ENCODE assay signal across 11 mouse cellular contexts in the genomic region with DNA sequence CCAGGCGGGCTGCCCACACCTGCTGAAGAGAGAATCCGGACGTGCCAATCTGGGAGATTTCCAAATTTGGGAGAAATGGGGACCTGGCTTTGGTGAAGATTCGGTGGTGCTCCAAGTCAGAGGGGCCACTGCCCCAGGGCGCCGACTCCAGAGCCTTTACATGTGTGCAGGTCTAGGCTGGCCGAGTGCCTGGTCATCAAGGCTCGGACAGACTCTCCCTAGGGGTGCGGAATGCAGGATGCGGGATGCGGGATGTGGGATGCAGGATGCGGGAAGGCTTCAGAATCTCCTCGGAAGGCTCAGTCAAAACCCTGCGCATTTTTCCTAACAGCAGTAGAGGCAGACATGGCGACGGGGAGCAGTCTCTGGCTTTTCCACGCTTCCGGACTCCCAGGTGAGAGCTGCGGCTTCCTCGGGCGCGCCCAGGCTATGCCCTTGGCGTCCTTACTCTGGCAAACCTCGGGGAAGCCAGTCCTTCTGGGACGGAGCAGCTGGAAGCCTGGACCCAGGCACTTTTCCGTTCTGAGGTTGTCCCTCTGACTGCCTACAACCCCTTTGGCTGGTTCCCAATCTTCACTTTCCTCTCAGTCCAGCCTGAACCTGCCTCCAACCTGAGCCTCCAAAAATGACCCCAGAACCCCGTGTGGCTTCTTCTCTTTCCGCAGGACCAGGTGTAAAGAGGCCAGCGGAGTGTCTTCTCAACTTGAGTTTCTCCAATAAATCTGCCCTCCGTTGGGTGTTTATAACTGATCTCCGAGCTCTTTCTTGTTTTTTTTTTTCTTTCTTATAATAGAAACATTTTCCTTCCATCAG. TPM values are rescaled to one million over a fixed set of nuclear protein-coding genes. Genes with fewer than 3 reads are reported as not detected.
DNase-seq lines count a peak whose midpoint lies in the region; ATAC-seq and TF ChIP-seq lines count a peak whose summit lies in the region.
"Had no signal": no experiment of that assay in that cellular context is flagged by ENCODE, and none has a peak within 500 bp of the region (broad histone marks: within the 10 kb centered on the region; RNA-seq: fewer than 3 reads in every experiment).

No protein-coding gene starts in this region.

- H3K36me3 ChIP-seq in lung, embryonic 15.5 days, result no peaks in the 10 kb centered on the region
- no peaks in the 10 kb centered on the region for H3K36me3 ChIP-seq in stomach, postnatal 0 days (ENCODE audit: control insufficient read depth, insufficient read depth, low read length)
- H3K36me3 ChIP-seq: midbrain, embryonic 12.5 days had no signal

- no peak overlapping the region for H3K27ac ChIP-seq in lung, embryonic 15.5 days
- H3K27ac ChIP-seq in stomach, postnatal 0 days (replicated peaks), result no peak overlapping the region
- no peak overlapping the region for H3K27ac ChIP-seq in left cerebral cortex, adult 2 months
- H3K27ac ChIP-seq: midbrain, embryonic 12.5 days had no signal

- no peak for DNase-seq in lung, adult 2 months
- DNase-seq in induced T-regulatory cell, adult 2 months (ENCODE audit: low read depth), result peak; percentile 14
- DNase-seq in kidney, postnatal 10 days, result peak; percentile 67
- no peak for DNase-seq in stomach, postnatal 0 days (ENCODE audit: low spot score)
- no peak for DNase-seq in left cerebral cortex, adult 2 months (ENCODE audit: extremely low spot score in 1 of 2, low spot score in 2 of 2)

- 5% methylated on average over 31 of the region's 31 CpGs for WGBS in lung, embryonic 15.5 days
- WGBS in lung, adult 2 months, result 7% methylated on average over 31 of the region's 31 CpGs
- WGBS in stomach, postnatal 0 days, result 10% methylated on average over 31 of the region's 31 CpGs

- H3K4me2 ChIP-seq in lung, embryonic 15.5 days, result no peak overlapping the region
- 0 out of 2 replicates have a peak overlapping the region, but pooled peaks have one; percentile 14 for H3K4me2 ChIP-seq in stomach, postnatal 0 days (replicated peaks; ENCODE audit: low read depth)
- H3K4me2 ChIP-seq: heart, embryonic 11.5 days; midbrain, embryonic 12.5 days had no signal

- 0 out of 2 replicates have a peak overlapping the region, but pooled peaks have one; percentile 0 for H3K4me3 ChIP-seq in lung, embryonic 15.5 days
- no peak overlapping the region for H3K4me3 ChIP-seq in lung, adult 2 months (replicated peaks; ENCODE audit: extremely low read depth, low read depth, low read length)
- no peak overlapping the region; the same call in 1 of the 2 replicates for H3K4me3 ChIP-seq in stomach, postnatal 0 days (ENCODE audit: low read depth, low read length)
- H3K4me3 ChIP-seq in left cerebral cortex, adult 2 months, result no peak overlapping the region
- H3K4me3 ChIP-seq: midbrain, embryonic 12.5 days had no signal

- no peak for TF ChIP-seq POLR2A in lung, adult 2 months (IDR thresholded peaks at IDR 0.05; ENCODE audit: borderline replicate concordance, extremely low read depth, low read depth, low read length)

- intact Hi-C loops in left cerebral cortex, adult 2 months (cut with DNase I), result loop anchor here (2.0 to 5.0 kb wide), 5 partner anchors 258 to 498 kb away; partner anchors contain the start of gene Snx11

- H3K9ac ChIP-seq in lung, embryonic 15.5 days, result no peak overlapping the region
- H3K9ac ChIP-seq in stomach, postnatal 0 days (ENCODE audit: low read length), result no peak overlapping the region
- H3K9ac ChIP-seq: midbrain, embryonic 12.5 days had no signal

- no peaks in the 10 kb centered on the region for H3K9me3 ChIP-seq in lung, embryonic 15.5 days
- no peaks in the 10 kb centered on the region for H3K9me3 ChIP-seq in stomach, postnatal 0 days (ENCODE audit: control insufficient read depth, low read length)
- H3K9me3 ChIP-seq: midbrain, embryonic 12.5 days had no signal

- no peak for TF ChIP-seq EP300 in stomach, postnatal 0 days (optimal IDR thresholded peaks at IDR 0.05)

- no peak for ATAC-seq in lung, embryonic 15.5 days (ENCODE audit: borderline replicate concordance, extremely low read depth, low FRiP score, low TSS enrichment)
- ATAC-seq in stomach, postnatal 0 days (ENCODE audit: low FRiP score, low TSS enrichment), result 0 out of 2 replicates have a peak, but pooled peaks have one; percentile 42
- no peak for ATAC-seq in CD4-positive, CD25-positive, alpha-beta regulatory T cell, adult 4 months
- ATAC-seq in erythroid progenitor cell, adult 5-6 weeks (replicated peaks; ENCODE audit: low FRiP score, poor library complexity, severe bottlenecking), result no peak

- peaks cover 14% of the 10 kb centered on the region for H3K4me1 ChIP-seq in lung, embryonic 15.5 days
- 0 out of 2 replicates have a peak, but pooled peaks cover 2% of the 10 kb centered on the region for H3K4me1 ChIP-seq in lung, adult 2 months (ENCODE audit: control insufficient read depth, insufficient read depth, low read length)
- no peaks in the 10 kb centered on the region for H3K4me1 ChIP-seq in stomach, postnatal 0 days (replicated peaks; ENCODE audit: control insufficient read depth, insufficient read depth)

- TF ChIP-seq CTCF in lung, adult 2 months (IDR thresholded peaks at IDR 0.05; ENCODE audit: insufficient read depth, low read length), result no peak
- TF ChIP-seq CTCF in stomach, postnatal 0 days (IDR thresholded peaks at IDR 0.05; ENCODE audit: low read depth), result no peak
- no peak for TF ChIP-seq CTCF in left cerebral cortex, adult 2 months (IDR thresholded peaks at IDR 0.05)

- peaks cover 94% of the 10 kb centered on the region for H3K27me3 ChIP-seq in lung, embryonic 15.5 days
- H3K27me3 ChIP-seq in stomach, postnatal 0 days (ENCODE audit: control insufficient read depth, insufficient read depth, low read length), result peaks cover 33% of the 10 kb centered on the region

RNA-seq across cellular contexts. Expression of gene Hoxb8, which starts 2.1 kb away (rescaled TPM):
- polyA plus RNA-seq in lung, embryonic 15.5 days (2015; fragmentation: Nextera tagmentation; extraction: Ambion mirVana), result 0.91 and 1.0 TPM in 2 replicates
- polyA plus RNA-seq in lung, adult 2 months (2012; rRNA removed), result 0.18 and 0.44 TPM in 2 replicates
- 0.42 and 0.83 TPM in 2 replicates for polyA plus RNA-seq in stomach, postnatal 0 days (2015; fragmentation: Nextera tagmentation; extraction: Ambion mirVana)
- not detected for total RNA-seq in left cerebral cortex, adult 2 months (2021)
- not detected for polyA plus RNA-seq in CD4-positive, CD25-positive, alpha-beta regulatory T cell, adult 4 months (2017; shearing (Covaris generic))
- total RNA-seq in erythroid progenitor cell, adult 5-6 weeks (2015; ENCODE audit: low replicate concordance), result not detected in 2 replicates
- not detected in 2 replicates for total RNA-seq in erythroid progenitor cell, adult 5-6 weeks (2017; ENCODE audit: low replicate concordance)
- total RNA-seq: left cerebral cortex, postnatal 4 days had no signal
- polyA plus RNA-seq: midbrain, embryonic 12.5 days had no signal

RNA-seq across cellular contexts. Expression of gene Hoxb7, which starts 6.8 kb away (rescaled TPM):
- 2.5 and 3.0 TPM in 2 replicates for polyA plus RNA-seq in lung, embryonic 15.5 days (2015; fragmentation: Nextera tagmentation; extraction: Ambion mirVana)
- polyA plus RNA-seq in lung, adult 2 months (2012; rRNA removed), result 0.52 and 1.1 TPM in 2 replicates
- polyA plus RNA-seq in stomach, postnatal 0 days (2015; fragmentation: Nextera tagmentation; extraction: Ambion mirVana), result 5.5 and 6.0 TPM in 2 replicates
- not detected for total RNA-seq in left cerebral cortex, adult 2 months (2021)
- polyA plus RNA-seq in CD4-positive, CD25-positive, alpha-beta regulatory T cell, adult 4 months (2017; shearing (Covaris generic)), result not detected
- not detected in 2 replicates for total RNA-seq in erythroid progenitor cell, adult 5-6 weeks (2015; ENCODE audit: low replicate concordance)
- not detected in 2 replicates for total RNA-seq in erythroid progenitor cell, adult 5-6 weeks (2017; ENCODE audit: low replicate concordance)
- total RNA-seq: left cerebral cortex, postnatal 4 days had no signal
- polyA plus RNA-seq: midbrain, embryonic 12.5 days had no signal

RNA-seq across cellular contexts. Expression of gene Hoxb9, which starts 8.4 kb away (rescaled TPM):
- polyA plus RNA-seq in lung, embryonic 15.5 days (2015; fragmentation: Nextera tagmentation; extraction: Ambion mirVana), result 0.25 and 0.27 TPM in 2 replicates
- 0.14 TPM in 1 of 2 replicates, not detected in the other for polyA plus RNA-seq in lung, adult 2 months (2012; rRNA removed)
- polyA plus RNA-seq in stomach, postnatal 0 days (2015; fragmentation: Nextera tagmentation; extraction: Ambion mirVana), result 0.05 and 0.06 TPM in 2 replicates
- not detected for total RNA-seq in left cerebral cortex, adult 2 months (2021)
- under 1 TPM in 1 of 2 experiments, not detected in 1; 0.23 TPM for polyA plus RNA-seq in CD4-positive, CD25-positive, alpha-beta regulatory T cell, adult 4 months (2017; shearing (Covaris generic))
- total RNA-seq in erythroid progenitor cell, adult 5-6 weeks (2015; ENCODE audit: low replicate concordance), result not detected in 2 replicates
- not detected in 2 replicates for total RNA-seq in erythroid progenitor cell, adult 5-6 weeks (2017; ENCODE audit: low replicate concordance)
- total RNA-seq: left cerebral cortex, postnatal 4 days had no signal
- polyA plus RNA-seq: midbrain, embryonic 12.5 days had no signal

RNA-seq across cellular contexts. Expression of gene Hoxb6, which starts 12.6 kb away (rescaled TPM):
- 15.2 and 16.9 TPM in 2 replicates for polyA plus RNA-seq in lung, embryonic 15.5 days (2015; fragmentation: Nextera tagmentation; extraction: Ambion mirVana)
- polyA plus RNA-seq in lung, adult 2 months (2012; rRNA removed), result 8.1 and 8.2 TPM in 2 replicates
- polyA plus RNA-seq in stomach, postnatal 0 days (2015; fragmentation: Nextera tagmentation; extraction: Ambion mirVana), result 6.9 and 7.9 TPM in 2 replicates
- not detected for total RNA-seq in left cerebral cortex, adult 2 months (2021)
- polyA plus RNA-seq in CD4-positive, CD25-positive, alpha-beta regulatory T cell, adult 4 months (2017; shearing (Covaris generic)), result not detected
- total RNA-seq in erythroid progenitor cell, adult 5-6 weeks (2015; ENCODE audit: low replicate concordance), result not detected in 2 replicates
- total RNA-seq in erythroid progenitor cell, adult 5-6 weeks (2017; ENCODE audit: low replicate concordance), result not detected in 2 replicates
- total RNA-seq: left cerebral cortex, postnatal 4 days had no signal
- polyA plus RNA-seq: midbrain, embryonic 12.5 days had no signal

RNA-seq across cellular contexts. Expression of gene Hoxb5, which starts 23.5 kb away (rescaled TPM):
- 46.1 and 54.1 TPM in 2 replicates for polyA plus RNA-seq in lung, embryonic 15.5 days (2015; fragmentation: Nextera tagmentation; extraction: Ambion mirVana)
- polyA plus RNA-seq in lung, adult 2 months (2012; rRNA removed), result 12.1 and 15.6 TPM in 2 replicates
- polyA plus RNA-seq in stomach, postnatal 0 days (2015; fragmentation: Nextera tagmentation; extraction: Ambion mirVana), result 7.5 and 8.2 TPM in 2 replicates
- total RNA-seq in left cerebral cortex, adult 2 months (2021), result not detected
- not detected for polyA plus RNA-seq in CD4-positive, CD25-positive, alpha-beta regulatory T cell, adult 4 months (2017; shearing (Covaris generic))
- not detected in 2 replicates for total RNA-seq in erythroid progenitor cell, adult 5-6 weeks (2015; ENCODE audit: low replicate concordance)
- not detected in 2 replicates for total RNA-seq in erythroid progenitor cell, adult 5-6 weeks (2017; ENCODE audit: low replicate concordance)
- total RNA-seq: left cerebral cortex, postnatal 4 days had no signal
- polyA plus RNA-seq: midbrain, embryonic 12.5 days had no signal

Comparison
In these comparisons a context has a peak if more than half of its experiments do, and no peak if none do; other contexts are left out.
1. DNase-seq: peak in induced T-regulatory cell, adult 2 months (single experiment) and kidney, postnatal 10 days (single experiment); none in lung, adult 2 months (single experiment), stomach, postnatal 0 days (single experiment) and left cerebral cortex, adult 2 months (0 of 2).